Mouse (Mus musculus) cerebellum, adult 2 months (tissue): Measurements from ENCODE around the gene Cyp4f14. TPM values are rescaled to one million over a fixed set of nuclear protein-coding genes. Genes with fewer than 3 reads are reported as not detected.
A peak's percentile ranks its signal among the peaks of the same experiment; 100 is the strongest.

Experiments used
- DNase-seq, 2 experiments: peaks; one replicate each; pipeline ENCODE4 v3.0.0; 2021
- H3K27ac ChIP-seq: fragments of 200-500 bp; 2 replicates; pipeline ENCODE4 v1.5.1; 2012; ENCODE audit warnings: low read length, control low read depth, inconsistent platforms; ENCODE audit not compliant: insufficient read depth
- H3K27me3 ChIP-seq: fragments of 200-500 bp; 2 replicates; pipeline ENCODE4 v1.6.1; 2012; ENCODE audit warnings: inconsistent platforms, mild to moderate bottlenecking, low read length, moderate library complexity; ENCODE audit not compliant: control insufficient read depth, insufficient read depth
- H3K4me1 ChIP-seq: fragments of 200-500 bp; 2 replicates; pipeline ENCODE4 v1.6.1; 2011; ENCODE audit warnings: low read length; ENCODE audit not compliant: control insufficient read depth, insufficient read depth
- H3K4me3 ChIP-seq: fragments of 200-500 bp; replicated peaks from 2 replicates; pipeline ENCODE3; 2011; ENCODE audit warnings: mild to moderate bottlenecking, low read depth, low read length, control low read depth; ENCODE audit not compliant: insufficient read depth
- CTCF ChIP-seq: fragments of 200-500 bp; IDR thresholded peaks from 2 replicates; pipeline ENCODE4 v1.5.1; 2011; ENCODE audit warnings: low read depth, mild to moderate bottlenecking, control low read depth, low read length, moderate library complexity, borderline replicate concordance; ENCODE audit not compliant: insufficient read depth
- POLR2A ChIP-seq: fragments of 200-500 bp; IDR thresholded peaks from 2 replicates; pipeline ENCODE4 v1.6.1; 2011; ENCODE audit warnings: low read length, control low read depth, borderline replicate concordance; ENCODE audit not compliant: insufficient read depth
- WGBS: fragments of 180-500 bp; shearing (Covaris S2); methylation state at CpG from one replicate; pipeline ENCODE4 v1.1.7; 2018; 5-methylcytosine and 5-hydroxymethylcytosine counted together
- polyA plus RNA-seq: library from polyadenylated mRNA; depleted of rRNA; stranded (reverse); fragments of >200 nt; gene quantifications from 2 replicates; pipeline ENCODE4 v1.2.3, GENCODE M21; 2012

Cyp4f14 gene
- polyA plus RNA-seq, 1 experiment, result 10.8 TPM

DNA sequence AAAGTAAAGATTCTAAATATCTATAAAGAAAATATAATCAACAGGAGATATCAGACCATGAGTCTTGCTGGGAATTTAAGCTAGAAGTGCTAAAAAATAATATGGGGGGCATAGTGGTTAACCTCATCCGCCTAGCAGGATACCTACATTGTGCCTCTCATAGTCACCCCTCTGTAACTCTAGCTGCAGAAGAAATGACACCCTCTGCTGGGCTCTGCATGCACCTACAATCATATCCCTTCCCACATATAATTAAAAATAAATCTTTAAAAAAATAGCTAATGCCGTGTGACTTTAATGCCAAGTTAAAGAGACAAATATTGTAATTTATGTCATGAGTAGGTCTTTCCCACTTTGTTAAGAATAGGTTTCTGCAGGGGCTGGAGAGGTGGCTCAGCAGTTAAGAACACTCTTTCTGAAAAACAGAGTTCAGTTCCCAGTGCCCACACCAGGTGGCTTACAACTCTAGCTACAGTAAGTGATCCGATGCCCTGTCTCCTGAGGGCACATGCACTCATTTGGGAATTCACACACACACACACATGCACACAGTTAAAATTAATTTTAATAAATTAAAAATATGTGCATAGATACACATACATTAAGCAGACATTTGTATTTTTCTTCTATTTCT is 27.4 kb upstream of the Cyp4f14 start:
- TF ChIP-seq POLR2A (no peak), CTCF (no peak)
- WGBS, result 52% methylated on average over 3 of the region's 3 CpGs

DNA sequence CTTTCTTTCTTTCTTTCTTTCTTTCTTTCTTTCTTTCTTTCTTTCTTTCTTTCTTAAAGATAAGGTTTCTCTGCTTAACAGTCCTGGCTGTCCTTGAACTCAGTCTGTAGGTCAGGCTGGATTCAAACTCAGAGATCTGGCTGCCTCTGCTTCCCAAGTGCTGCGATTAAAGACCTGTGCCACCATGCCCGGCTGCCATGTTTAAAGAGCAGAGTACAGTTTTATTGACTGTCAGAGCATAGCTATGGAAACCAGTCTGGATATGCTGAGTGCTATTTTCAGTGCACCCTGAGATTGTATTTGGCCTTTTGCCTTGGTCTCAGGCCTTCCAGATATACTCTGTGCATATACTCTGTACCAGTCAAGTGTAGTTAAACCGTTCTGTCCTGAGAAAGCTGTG is 26.5 kb upstream of the Cyp4f14 start:
- 91% methylated on average over 3 of the region's 3 CpGs for WGBS
- H3K27me3 ChIP-seq, result no peaks in the 10 kb centered on the region
- TF ChIP-seq CTCF, result no peak
- no peak for TF ChIP-seq POLR2A
- H3K27ac ChIP-seq, result no peak overlapping the region
- peaks cover 8% of the 10 kb centered on the region; the same call in 1 of the 2 replicates for H3K4me1 ChIP-seq
- no peak for DNase-seq
- H3K4me3 ChIP-seq, result no peak overlapping the region

More for the DNA sequence above, 27.4 kb upstream of the Cyp4f14 start:
- H3K27ac ChIP-seq, result no peak overlapping the region
- peaks cover 8% of the 10 kb centered on the region; the same call in 1 of the 2 replicates for H3K4me1 ChIP-seq
- DNase-seq, result no peak
- no peak overlapping the region for H3K4me3 ChIP-seq
- H3K27me3 ChIP-seq, result no peaks in the 10 kb centered on the region

DNA sequence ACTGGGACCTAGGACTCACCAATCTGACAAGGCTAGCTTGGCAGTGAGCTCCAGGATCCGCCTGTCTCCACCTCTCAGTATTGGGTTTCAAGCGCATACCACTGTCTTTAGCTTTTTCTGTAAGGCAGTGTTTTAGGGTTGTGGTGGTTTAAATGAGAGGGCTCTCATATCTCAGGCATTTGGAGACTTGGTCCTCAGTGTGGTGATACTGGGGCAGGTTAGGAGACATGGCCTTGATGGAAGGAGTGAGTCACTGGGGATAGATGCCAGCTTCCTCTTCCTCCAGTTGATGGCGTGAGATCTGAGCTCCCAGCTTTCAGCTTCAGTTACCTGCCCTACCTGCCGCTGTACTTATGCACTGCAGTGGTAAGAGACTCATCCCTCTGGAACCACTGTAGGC is 22.7 kb upstream of the Cyp4f14 start:
- no peaks in the 10 kb centered on the region for H3K4me1 ChIP-seq
- TF ChIP-seq CTCF (no peak), POLR2A (no peak)
- no peak for DNase-seq
- H3K27me3 ChIP-seq, result no peaks in the 10 kb centered on the region
- WGBS, result 88% methylated on average over 4 of the region's 4 CpGs
- H3K4me3 ChIP-seq, result no peak overlapping the region
- H3K27ac ChIP-seq, result no peak overlapping the region

DNA sequence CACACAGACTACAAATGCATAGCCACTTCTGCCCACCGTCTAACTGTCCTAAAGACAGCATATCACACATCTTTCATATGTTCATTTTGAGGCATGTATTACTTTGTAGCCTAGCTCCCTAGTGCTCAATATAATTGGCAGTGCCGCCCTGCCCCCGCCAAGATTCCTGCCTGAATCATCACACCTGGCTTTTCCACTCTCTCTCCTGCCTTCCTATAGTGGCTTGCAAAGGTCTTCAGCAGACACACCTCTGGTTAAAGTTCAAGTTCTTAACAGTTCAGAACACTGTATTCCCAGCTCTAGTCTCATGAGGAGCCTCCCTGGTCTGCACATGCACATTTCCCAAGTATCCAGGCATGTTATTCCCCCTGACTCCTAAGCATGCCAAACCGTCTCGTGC is 10.7 kb upstream of the Cyp4f14 start:
- DNase-seq, result no peak
- WGBS, result 79% methylated on average over 5 of the region's 5 CpGs
- H3K27me3 ChIP-seq, result no peaks in the 10 kb centered on the region
- no peak overlapping the region for H3K4me3 ChIP-seq
- no peak for TF ChIP-seq CTCF
- no peak for TF ChIP-seq POLR2A
- H3K27ac ChIP-seq, result no peak overlapping the region
- no peaks in the 10 kb centered on the region for H3K4me1 ChIP-seq

DNA sequence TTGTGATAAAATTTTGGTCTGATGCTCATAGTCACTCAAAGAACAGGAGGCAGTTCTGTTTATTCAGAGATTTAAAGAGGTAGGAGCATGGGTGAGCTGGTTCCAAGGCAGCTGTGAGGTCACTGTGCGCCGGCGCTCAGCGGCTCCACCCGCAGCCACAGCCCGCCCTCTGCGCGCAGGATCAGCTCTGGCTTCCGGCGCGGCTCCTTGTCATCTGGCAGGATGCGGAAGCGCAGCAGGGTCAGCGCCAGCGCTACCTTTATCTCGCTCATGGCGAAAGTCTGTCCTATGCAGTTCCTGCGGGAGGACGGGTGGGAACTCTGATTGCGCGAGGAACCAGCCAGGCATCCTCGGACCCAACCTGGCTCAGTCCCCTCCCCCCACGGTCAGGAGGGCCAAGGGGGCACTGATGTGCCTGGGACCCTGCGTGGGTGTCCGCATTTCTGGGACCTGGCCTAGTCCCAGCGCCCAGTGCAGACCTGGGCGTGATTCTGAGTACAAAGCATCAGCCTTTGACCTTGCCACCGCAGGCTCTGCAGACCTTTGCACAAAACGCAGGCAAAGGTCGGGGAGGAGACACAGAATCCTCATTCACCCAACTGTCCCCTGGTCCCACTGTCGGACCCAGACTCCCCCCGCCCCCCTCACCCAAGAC is 7.6 kb upstream of the Cyp4f14 start:
- WGBS, result 11% methylated on average over 32 of the region's 32 CpGs
- no peak for TF ChIP-seq CTCF
- TF ChIP-seq POLR2A, result peak; percentile 73; the same call in 1 of the 2 replicates

DNA sequence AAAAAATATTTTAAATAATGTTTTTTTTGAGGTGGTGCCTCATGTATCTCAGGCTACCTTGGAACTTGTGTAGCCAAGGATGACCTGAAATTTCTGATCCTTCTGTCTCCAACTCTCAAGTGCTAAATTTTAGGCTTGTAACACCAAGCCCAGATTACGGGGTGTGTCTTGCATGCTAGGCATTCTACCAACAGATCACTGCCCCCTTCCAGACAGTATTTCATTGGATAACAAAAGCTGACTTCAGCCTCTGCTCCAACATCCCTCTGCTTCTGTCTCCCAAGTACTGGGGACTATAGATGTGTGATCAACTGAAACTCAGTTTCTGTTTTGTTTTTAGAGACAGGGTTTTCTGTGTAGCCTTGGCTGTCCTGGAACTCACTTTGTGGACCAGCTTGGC is 6.5 kb upstream of the Cyp4f14 start:
- Histone ChIP-seq H3K4me3 (no peak overlapping the region), H3K27ac (no peak overlapping the region), H3K27me3 (no peaks in the 10 kb centered on the region), H3K4me1 (no peaks in the 10 kb centered on the region)
- no peak for TF ChIP-seq CTCF
- no peak for TF ChIP-seq POLR2A
- DNase-seq, result no peak
- 90% methylated on average over 1 of the region's 1 CpGs for WGBS

More for the DNA sequence above, 7.6 kb upstream of the Cyp4f14 start:
- H3K27me3 ChIP-seq, result no peaks in the 10 kb centered on the region
- DNase-seq, result peak; percentile 72 to 81
- peak overlapping the region; percentile 84 for H3K4me3 ChIP-seq
- H3K4me1 ChIP-seq, result no peaks in the 10 kb centered on the region
- peak overlapping the region; percentile 94 for H3K27ac ChIP-seq

DNA sequence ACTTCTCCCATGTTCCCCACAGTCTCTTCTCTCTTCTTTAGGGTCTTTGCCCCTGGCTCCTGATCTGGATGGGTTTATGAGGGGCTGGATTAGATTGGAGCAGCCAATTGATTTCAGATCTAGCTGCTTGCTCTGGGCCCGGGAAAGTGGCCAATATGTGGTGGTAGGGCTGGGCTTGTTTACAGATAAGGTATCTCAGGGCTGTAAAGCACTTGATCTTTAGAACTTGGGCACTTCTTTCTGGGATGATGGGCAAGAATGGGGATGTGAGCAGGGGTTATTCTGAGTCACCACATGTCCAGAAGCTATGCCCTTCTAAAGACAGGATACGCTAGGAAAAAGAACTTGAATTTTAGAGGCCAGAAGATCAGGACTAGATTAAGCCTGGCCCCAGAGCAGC is 2.0 kb upstream of the Cyp4f14 start:
- TF ChIP-seq POLR2A (no peak), CTCF (no peak)
- DNase-seq, result no peak
- Histone ChIP-seq H3K27me3 (no peaks in the 10 kb centered on the region), H3K27ac (no peak overlapping the region), H3K4me3 (no peak overlapping the region), H3K4me1 (peaks cover 8% of the 10 kb centered on the region; the same call in 1 of the 2 replicates)
- WGBS, result 87% methylated on average over 2 of the region's 2 CpGs

DNA sequence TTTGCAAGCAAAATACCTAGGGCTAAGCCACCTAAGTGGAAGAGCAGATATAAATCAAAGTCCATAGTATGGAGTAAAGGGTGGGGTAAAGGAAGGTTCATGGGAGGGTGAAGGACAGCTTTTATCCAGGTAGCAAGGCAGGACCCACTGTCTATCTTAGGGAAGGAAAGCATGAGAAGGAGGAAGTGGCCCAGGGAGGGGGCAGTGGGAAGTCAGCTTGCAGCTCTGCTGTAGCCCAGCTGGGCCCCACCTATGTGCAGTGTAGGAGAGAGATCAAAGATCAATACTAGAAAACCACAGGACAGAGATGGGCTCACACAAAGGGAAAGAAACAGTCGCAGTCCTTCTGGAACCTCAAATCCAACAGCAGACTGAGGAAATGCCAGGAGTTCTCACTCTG is 1.1 kb downstream of the Cyp4f14 start:
- Histone ChIP-seq H3K27me3 (no peaks in the 10 kb centered on the region), H3K27ac (no peak overlapping the region), H3K4me3 (no peak overlapping the region), H3K4me1 (peaks cover 8% of the 10 kb centered on the region; the same call in 1 of the 2 replicates)
- TF ChIP-seq CTCF (no peak), POLR2A (no peak)
- WGBS, result 88% methylated on average over 1 of the region's 1 CpGs
- no peak for DNase-seq
